Mouse (Mus musculus): ENCODE measurements around the gene Rfesd. TPM values are rescaled to one million over a fixed set of nuclear protein-coding genes. Genes with fewer than 3 reads are reported as not detected.
A peak's percentile ranks its signal among the peaks of the same experiment; 100 is the strongest.

The Rfesd gene
- polyA plus RNA-seq, 1 experiment, result 6.0 TPM

DNA sequence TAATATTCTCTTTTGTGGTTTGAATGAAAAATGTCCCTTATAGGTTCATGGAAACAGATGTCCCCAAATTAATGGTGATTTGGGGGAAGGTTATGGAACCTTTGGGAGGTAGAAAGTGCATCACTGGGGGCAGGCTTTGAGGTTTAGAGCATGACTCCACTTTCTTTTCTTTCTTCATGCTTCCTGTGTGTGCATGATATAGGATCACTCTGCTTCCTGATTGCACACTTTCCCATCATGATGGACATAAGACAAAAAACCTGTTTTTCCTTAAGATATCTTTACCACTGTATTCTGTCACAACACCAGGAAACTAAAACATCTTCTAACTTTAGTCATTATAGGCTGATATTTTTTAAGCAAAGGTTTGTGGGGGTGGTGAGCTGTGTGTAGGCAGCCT, 26.5 kb upstream of the Rfesd start:
- no peaks in the 10 kb centered on the region for H3K27me3 ChIP-seq (ENCODE audit: control insufficient read depth, insufficient read depth, insufficient read length)
- no peaks in the 10 kb centered on the region for H3K79me2 ChIP-seq (ENCODE audit: control insufficient read depth, insufficient read depth)
- no peaks in the 10 kb centered on the region for H3K36me3 ChIP-seq (ENCODE audit: control insufficient read depth, insufficient read depth)
- no peak overlapping the region for H3ac ChIP-seq (ENCODE audit: control insufficient read depth, insufficient read length, low read depth)
- no peak for TF ChIP-seq CEBPB (IDR thresholded peaks at IDR 0.05; ENCODE audit: low read depth)
- TF ChIP-seq MYOD1 (IDR thresholded peaks at IDR 0.05; ENCODE audit: control insufficient read depth, insufficient read length, low read depth), result no peak
- TF ChIP-seq MYOG (IDR thresholded peaks at IDR 0.05; ENCODE audit: control insufficient read depth, extremely low read depth, insufficient read length), result no peak
- no peak for TF ChIP-seq CTCF (IDR thresholded peaks at IDR 0.05; ENCODE audit: control insufficient read depth, insufficient read depth, insufficient read length)
- no peak for TF ChIP-seq USF1 (IDR thresholded peaks at IDR 0.05; ENCODE audit: low read depth)
- TF ChIP-seq MAX (IDR thresholded peaks at IDR 0.05), result no peak
- TF ChIP-seq FOSL1 (IDR thresholded peaks at IDR 0.05; ENCODE audit: insufficient read depth, low read length, poor library complexity, severe bottlenecking), result no peak
- H3K4me3 ChIP-seq (ENCODE audit: insufficient read depth, poor library complexity, severe bottlenecking), result no peak overlapping the region
- H3K79me3 ChIP-seq (ENCODE audit: low read depth), result no peaks in the 10 kb centered on the region

DNA sequence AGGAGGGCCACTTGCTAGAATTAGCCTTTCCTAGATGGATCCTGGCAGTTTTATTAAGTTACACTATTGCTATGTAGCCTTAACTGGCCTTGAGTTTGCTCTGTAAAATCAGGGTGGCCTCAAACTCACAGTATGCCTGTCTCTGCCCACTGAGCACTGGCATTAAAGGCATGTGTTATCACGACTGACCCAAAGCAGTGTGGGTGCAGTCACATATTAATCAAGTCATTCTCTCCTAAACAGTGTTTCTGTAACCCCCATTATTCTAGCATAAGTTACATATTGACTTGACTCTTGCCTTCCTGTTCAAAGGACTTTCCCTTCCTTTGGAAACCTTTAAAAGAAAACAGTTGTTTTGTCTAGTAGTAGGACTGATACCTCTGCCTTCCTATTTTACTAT, 23.9 kb upstream of the Rfesd start:
- Histone ChIP-seq H3K36me3 (ENCODE audit: control insufficient read depth, insufficient read depth) (no peaks in the 10 kb centered on the region), H3K79me2 (ENCODE audit: control insufficient read depth, insufficient read depth) (no peaks in the 10 kb centered on the region), H3K4me3 (ENCODE audit: insufficient read depth, poor library complexity, severe bottlenecking) (no peak overlapping the region), H3K79me3 (ENCODE audit: low read depth) (no peaks in the 10 kb centered on the region), H3ac (ENCODE audit: control insufficient read depth, insufficient read length, low read depth) (no peak overlapping the region), H3K27me3 (ENCODE audit: control insufficient read depth, insufficient read depth, insufficient read length) (no peaks in the 10 kb centered on the region)
- no peak for TF ChIP-seq MAX (IDR thresholded peaks at IDR 0.05)
- TF ChIP-seq MYOG (IDR thresholded peaks at IDR 0.05; ENCODE audit: control insufficient read depth, extremely low read depth, insufficient read length), result no peak
- no peak for TF ChIP-seq CEBPB (IDR thresholded peaks at IDR 0.05; ENCODE audit: low read depth)
- TF ChIP-seq USF1 (IDR thresholded peaks at IDR 0.05; ENCODE audit: low read depth), result no peak
- no peak for TF ChIP-seq FOSL1 (IDR thresholded peaks at IDR 0.05; ENCODE audit: insufficient read depth, low read length, poor library complexity, severe bottlenecking)
- TF ChIP-seq CTCF (IDR thresholded peaks at IDR 0.05; ENCODE audit: control insufficient read depth, insufficient read depth, insufficient read length), result no peak
- no peak for TF ChIP-seq MYOD1 (IDR thresholded peaks at IDR 0.05; ENCODE audit: control insufficient read depth, insufficient read length, low read depth)

DNA sequence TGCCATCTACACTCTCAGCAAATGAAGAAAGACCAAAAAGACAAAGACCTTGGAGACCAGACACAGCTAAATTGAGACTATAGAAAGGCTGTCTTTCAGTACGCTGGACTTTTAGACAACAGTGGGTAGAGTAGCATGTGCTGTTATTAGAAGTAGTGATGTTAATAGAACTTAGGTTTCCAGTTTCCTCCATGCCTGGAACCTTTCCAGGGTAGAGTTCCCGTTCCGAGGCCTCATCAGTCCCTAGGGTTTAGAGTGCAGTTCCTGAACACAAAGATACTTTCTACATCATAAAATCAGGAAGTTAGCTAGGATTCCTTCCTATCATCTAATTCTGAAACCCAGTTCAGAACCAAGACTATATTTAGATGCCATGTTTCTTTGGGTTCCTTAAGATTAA, 6.1 kb upstream of the Rfesd start:
- H3ac ChIP-seq (ENCODE audit: control insufficient read depth, insufficient read length, low read depth), result no peak overlapping the region
- H3K4me3 ChIP-seq (ENCODE audit: insufficient read depth, poor library complexity, severe bottlenecking), result no peak overlapping the region
- TF ChIP-seq CEBPB (IDR thresholded peaks at IDR 0.05; ENCODE audit: low read depth) (no peak), FOSL1 (IDR thresholded peaks at IDR 0.05; ENCODE audit: insufficient read depth, low read length, poor library complexity, severe bottlenecking) (no peak), MYOG (IDR thresholded peaks at IDR 0.05; ENCODE audit: control insufficient read depth, extremely low read depth, insufficient read length) (no peak), MYOD1 (IDR thresholded peaks at IDR 0.05; ENCODE audit: control insufficient read depth, insufficient read length, low read depth) (no peak), MAX (IDR thresholded peaks at IDR 0.05) (no peak), CTCF (IDR thresholded peaks at IDR 0.05; ENCODE audit: control insufficient read depth, insufficient read depth, insufficient read length) (no peak), USF1 (IDR thresholded peaks at IDR 0.05; ENCODE audit: low read depth) (no peak)
- no peaks in the 10 kb centered on the region for H3K27me3 ChIP-seq (ENCODE audit: control insufficient read depth, insufficient read depth, insufficient read length)
- H3K79me3 ChIP-seq (ENCODE audit: low read depth), result no peaks in the 10 kb centered on the region
- no peaks in the 10 kb centered on the region for H3K36me3 ChIP-seq (ENCODE audit: control insufficient read depth, insufficient read depth)
- H3K79me2 ChIP-seq (ENCODE audit: control insufficient read depth, insufficient read depth), result no peaks in the 10 kb centered on the region

DNA sequence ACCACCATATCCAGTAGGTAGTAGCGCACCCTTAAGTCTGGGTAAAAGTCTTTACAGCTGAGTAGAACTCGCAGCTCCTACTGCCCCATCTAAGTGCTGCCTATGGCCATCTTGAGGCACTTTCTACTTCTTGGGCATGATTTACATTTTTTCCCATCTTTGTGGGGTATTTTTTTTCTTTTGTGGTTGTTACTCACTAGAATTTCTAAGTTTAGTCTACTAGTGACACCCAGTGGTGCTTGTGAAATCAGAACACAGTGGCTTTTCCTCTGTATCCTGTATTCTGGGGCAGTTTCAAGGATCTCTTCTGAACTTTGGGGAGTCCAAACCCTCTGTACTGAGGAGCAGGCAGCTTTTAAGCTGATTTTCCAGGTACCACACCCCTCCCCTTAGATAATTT, 3.3 kb upstream of the Rfesd start:
- H3K79me3 ChIP-seq (ENCODE audit: low read depth), result no peaks in the 10 kb centered on the region
- no peak overlapping the region for H3ac ChIP-seq (ENCODE audit: control insufficient read depth, insufficient read length, low read depth)
- no peaks in the 10 kb centered on the region for H3K36me3 ChIP-seq (ENCODE audit: control insufficient read depth, insufficient read depth)
- TF ChIP-seq USF1 (IDR thresholded peaks at IDR 0.05; ENCODE audit: low read depth), result no peak
- no peak for TF ChIP-seq MYOG (IDR thresholded peaks at IDR 0.05; ENCODE audit: control insufficient read depth, extremely low read depth, insufficient read length)
- no peak for TF ChIP-seq MAX (IDR thresholded peaks at IDR 0.05)
- no peak for TF ChIP-seq MYOD1 (IDR thresholded peaks at IDR 0.05; ENCODE audit: control insufficient read depth, insufficient read length, low read depth)
- TF ChIP-seq CEBPB (IDR thresholded peaks at IDR 0.05; ENCODE audit: low read depth), result no peak
- no peak for TF ChIP-seq CTCF (IDR thresholded peaks at IDR 0.05; ENCODE audit: control insufficient read depth, insufficient read depth, insufficient read length)
- no peak for TF ChIP-seq FOSL1 (IDR thresholded peaks at IDR 0.05; ENCODE audit: insufficient read depth, low read length, poor library complexity, severe bottlenecking)
- H3K4me3 ChIP-seq (ENCODE audit: insufficient read depth, poor library complexity, severe bottlenecking), result no peak overlapping the region
- no peaks in the 10 kb centered on the region for H3K27me3 ChIP-seq (ENCODE audit: control insufficient read depth, insufficient read depth, insufficient read length)
- H3K79me2 ChIP-seq (ENCODE audit: control insufficient read depth, insufficient read depth), result peaks cover 4% of the 10 kb centered on the region

DNA sequence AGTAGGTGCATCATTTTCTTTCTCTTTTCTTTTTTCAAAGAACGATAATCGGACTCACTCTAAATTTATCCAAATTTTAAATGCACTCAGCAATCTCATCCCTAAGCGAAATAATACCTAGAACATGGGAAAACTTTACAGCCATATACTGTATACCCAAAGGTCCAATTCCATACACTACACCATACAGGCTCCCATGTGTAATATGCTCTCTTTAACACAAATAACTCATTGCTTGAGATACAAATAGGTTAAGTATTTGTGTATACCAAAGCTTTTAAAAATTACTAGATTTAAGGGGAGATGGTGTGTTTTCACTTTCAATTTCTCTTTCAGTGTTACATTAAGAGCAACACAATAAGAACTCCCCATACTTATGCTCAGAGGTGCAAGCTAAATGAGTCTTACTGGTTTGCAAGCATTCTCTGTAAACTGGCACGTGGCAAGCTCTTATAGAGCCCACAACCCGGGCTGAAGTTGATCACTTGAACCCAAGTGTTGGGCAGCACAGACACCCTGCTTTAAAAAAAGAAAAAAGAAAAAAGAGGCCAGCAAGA, 403 bp upstream of the Rfesd start:
- H3K79me2 ChIP-seq (ENCODE audit: control insufficient read depth, insufficient read depth), result peaks cover 11% of the 10 kb centered on the region
- no peak for TF ChIP-seq MAX (IDR thresholded peaks at IDR 0.05)
- H3K27me3 ChIP-seq (ENCODE audit: control insufficient read depth, insufficient read depth, insufficient read length), result no peaks in the 10 kb centered on the region
- no peaks in the 10 kb centered on the region for H3K36me3 ChIP-seq (ENCODE audit: control insufficient read depth, insufficient read depth)
- no peak overlapping the region for H3ac ChIP-seq (ENCODE audit: control insufficient read depth, insufficient read length, low read depth)
- no peaks in the 10 kb centered on the region for H3K79me3 ChIP-seq (ENCODE audit: low read depth)
- no peak overlapping the region for H3K4me3 ChIP-seq (ENCODE audit: insufficient read depth, poor library complexity, severe bottlenecking)

DNA sequence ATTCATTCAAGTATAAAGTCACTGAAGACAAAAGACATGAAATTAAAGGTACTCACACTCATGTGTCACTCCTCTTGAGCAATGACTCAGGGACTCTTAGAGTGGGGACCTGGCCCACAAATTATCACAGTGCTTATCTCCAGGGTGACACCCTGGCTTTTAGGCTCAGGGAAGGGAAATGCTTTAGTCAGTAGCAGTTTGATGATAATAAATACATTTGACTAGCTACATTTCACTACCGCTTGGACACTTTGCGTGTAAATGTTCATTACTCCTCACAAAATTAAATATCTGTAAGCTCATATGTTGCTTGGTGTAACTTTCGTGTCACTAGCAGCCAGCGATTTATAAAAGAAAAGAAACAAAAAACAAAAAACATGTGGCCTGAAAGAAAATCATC, 1.1 kb downstream of the Rfesd start:
- TF ChIP-seq MYOD1 (IDR thresholded peaks at IDR 0.05; ENCODE audit: control insufficient read depth, insufficient read length, low read depth) (no peak), FOSL1 (IDR thresholded peaks at IDR 0.05; ENCODE audit: insufficient read depth, low read length, poor library complexity, severe bottlenecking) (no peak), MYOG (IDR thresholded peaks at IDR 0.05; ENCODE audit: control insufficient read depth, extremely low read depth, insufficient read length) (no peak), USF1 (IDR thresholded peaks at IDR 0.05; ENCODE audit: low read depth) (no peak), MAX (IDR thresholded peaks at IDR 0.05) (no peak), CTCF (IDR thresholded peaks at IDR 0.05; ENCODE audit: control insufficient read depth, insufficient read depth, insufficient read length) (no peak), CEBPB (IDR thresholded peaks at IDR 0.05; ENCODE audit: low read depth) (no peak)
- peaks cover 11% of the 10 kb centered on the region for H3K79me2 ChIP-seq (ENCODE audit: control insufficient read depth, insufficient read depth)
- peak overlapping the region; percentile 55 for H3K4me3 ChIP-seq (ENCODE audit: insufficient read depth, poor library complexity, severe bottlenecking)
- H3K79me3 ChIP-seq (ENCODE audit: low read depth), result no peaks in the 10 kb centered on the region
- no peak overlapping the region for H3ac ChIP-seq (ENCODE audit: control insufficient read depth, insufficient read length, low read depth)
- no peaks in the 10 kb centered on the region for H3K36me3 ChIP-seq (ENCODE audit: control insufficient read depth, insufficient read depth)
- no peaks in the 10 kb centered on the region for H3K27me3 ChIP-seq (ENCODE audit: control insufficient read depth, insufficient read depth, insufficient read length)

All from C2C12 (cell line).